Mouse (Mus musculus) G1E (cell line): ENCODE data around the gene Zfp689. TPM values are rescaled to one million over a fixed set of nuclear protein-coding genes. Genes with fewer than 3 reads are reported as not detected.

Source experiments
- ATAC-seq: 2 replicates; pipeline ENCODE4 v1.8.0; 2016; ENCODE audit warnings: mild to moderate bottlenecking; ENCODE audit not compliant: insufficient number of reproducible peaks, poor library complexity, low FRiP score, severe bottlenecking; ENCODE audit errors: extremely low read depth
- DNase-seq: peaks from one replicate; pipeline ENCODE4 v3.0.0; 2012; ENCODE audit warnings: low spot score
- H3K27me3 ChIP-seq: 2 replicates; pipeline ENCODE4 v1.6.1; 2012; ENCODE audit warnings: mild to moderate bottlenecking, low read length, inconsistent platforms; ENCODE audit not compliant: insufficient read depth
- H3K36me3 ChIP-seq: replicated peaks from 2 replicates; pipeline ENCODE3; 2012; ENCODE audit warnings: mild to moderate bottlenecking, inconsistent platforms
- H3K4me1 ChIP-seq: 2 replicates; pipeline ENCODE4 v1.6.1; 2012; ENCODE audit warnings: low read depth, low read length, inconsistent platforms, mixed read lengths; ENCODE audit not compliant: insufficient read depth
- H3K4me3 ChIP-seq: 2 replicates; pipeline ENCODE4 v1.5.1; 2012; ENCODE audit warnings: low read depth, mild to moderate bottlenecking, inconsistent platforms, low read length, moderate library complexity, mixed read lengths
- H3K9me3 ChIP-seq: replicated peaks from 2 replicates; pipeline ENCODE4 v1.6.1; 2012; ENCODE audit warnings: inconsistent platforms
- CTCF ChIP-seq: IDR thresholded peaks from 2 replicates; pipeline ENCODE4 v1.5.1; 2012; ENCODE audit warnings: low read depth, low read length, inconsistent platforms, mixed read lengths
- GATA1 ChIP-seq: IDR thresholded peaks from 2 replicates; pipeline ENCODE4 v1.6.1; 2012; ENCODE audit warnings: borderline replicate concordance, low read length, inconsistent platforms, mixed read lengths
- GATA2 ChIP-seq: IDR thresholded peaks from 2 replicates; pipeline ENCODE4 v1.6.1; 2012; ENCODE audit warnings: low read depth, low read length, inconsistent platforms, borderline replicate concordance
- POLR2AphosphoS5 ChIP-seq: IDR thresholded peaks from 2 replicates; pipeline ENCODE4 v1.6.1; 2012; ENCODE audit warnings: low read depth, low read length, inconsistent platforms; ENCODE audit not compliant: insufficient replicate concordance
- TAL1 ChIP-seq: conservative IDR thresholded peaks from 2 replicates; pipeline ENCODE4 v1.6.1; 2012; ENCODE audit warnings: low read depth, low read length, inconsistent platforms, mixed read lengths
- polyA plus RNA-seq: library from polyadenylated mRNA; stranded (reverse); fragments of >175 nt; gene quantifications from 2 replicates; pipeline ENCODE4 v1.2.3, GENCODE M21; 2012
- total RNA-seq, 2 experiments: library from RNA; stranded (forward) in 1 of 2; stranded (reverse) in 1 of 2; fragments of 200-1000 nt in 1 of 2; fragments of >200 nt in 1 of 2; fragmentation: Nextera tagmentation in 1 of 2; gene quantifications; 2 replicates each; pipeline ENCODE4 v1.2.3; 2014 to 2017

The Zfp689 gene
- total and polyA plus RNA-seq, 3 experiments: 2.0 to 16.7 (median 7.1) TPM

DNA sequence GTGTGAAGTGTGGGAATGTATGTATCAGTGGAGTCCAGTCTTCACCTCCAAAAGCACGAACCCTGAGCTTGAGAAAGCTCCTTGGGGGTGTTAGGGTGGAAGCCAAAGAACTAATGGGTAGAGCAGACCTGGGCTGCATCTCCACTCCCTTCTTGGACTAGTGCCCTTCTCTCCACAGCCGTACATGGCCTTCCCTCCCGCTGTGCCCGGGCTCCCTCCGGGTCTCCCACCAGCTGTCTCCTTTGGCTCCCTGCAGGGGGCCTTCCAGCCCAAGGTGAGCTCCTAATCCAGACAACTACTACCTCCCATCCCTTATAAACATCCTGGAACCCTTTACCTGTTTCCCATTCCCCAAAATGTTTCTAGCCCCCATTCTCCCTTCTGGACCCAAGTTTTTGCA lies 36.5 kb upstream of the Zfp689 start:
- DNase-seq (no peak), ATAC-seq (no peak)
- no peak for TF ChIP-seq GATA2
- TF ChIP-seq TAL1: no peak
- TF ChIP-seq CTCF: no peak
- TF ChIP-seq GATA1: no peak
- TF ChIP-seq POLR2AphosphoS5: no peak
- H3K27me3 ChIP-seq: no peaks in the 10 kb centered on the region
- no peak overlapping the region for H3K4me3 ChIP-seq
- no peaks in the 10 kb centered on the region for H3K9me3 ChIP-seq
- peaks cover 98% of the 10 kb centered on the region for H3K36me3 ChIP-seq
- H3K4me1 ChIP-seq: peaks cover 56% of the 10 kb centered on the region

GRCm38 (mm10) chr7:127480321-127480720 lies 31.4 kb upstream of the Zfp689 start:
- ATAC-seq (no peak), DNase-seq (peak; percentile 54)
- TF ChIP-seq POLR2AphosphoS5 (no peak), TAL1 (no peak)
- peak overlapping the region; percentile 94 for H3K4me3 ChIP-seq
- no peaks in the 10 kb centered on the region for H3K27me3 ChIP-seq
- peaks cover 69% of the 10 kb centered on the region for H3K4me1 ChIP-seq
- no peaks in the 10 kb centered on the region for H3K9me3 ChIP-seq
- peaks cover 79% of the 10 kb centered on the region for H3K36me3 ChIP-seq

- Histone ChIP-seq H3K36me3 (peaks cover 79% of the 10 kb centered on the region), H3K27me3 (no peaks in the 10 kb centered on the region), H3K4me3 (peak overlapping the region; percentile 94), H3K4me1 (peaks cover 67% of the 10 kb centered on the region), H3K9me3 (no peaks in the 10 kb centered on the region)
- ATAC-seq: no peak
- no peak for TF ChIP-seq TAL1
- TF ChIP-seq GATA1: no peak
- no peak for TF ChIP-seq CTCF
- TF ChIP-seq GATA2: no peak
- no peak for TF ChIP-seq POLR2AphosphoS5
- peak; percentile 33 for DNase-seq
Measured at GRCm38 (mm10) chr7:127479318-127480225, 30.6 kb upstream of the Zfp689 start.

GRCm38 (mm10) chr7:127478635-127479317 lies 29.8 kb upstream of the Zfp689 start, which contains the start of gene Fbrs:
Fbrs (plus strand) TSS chr7:127479199.
- Histone ChIP-seq H3K36me3 (peaks cover 79% of the 10 kb centered on the region), H3K4me1 (peaks cover 67% of the 10 kb centered on the region)
- ATAC-seq: no peak

GRCm38 (mm10) chr7:127477687-127478634 lies 29.0 kb upstream of the Zfp689 start:
- H3K27me3 ChIP-seq: no peaks in the 10 kb centered on the region
- H3K36me3 ChIP-seq: peaks cover 79% of the 10 kb centered on the region
- TF ChIP-seq POLR2AphosphoS5 (peak; percentile 22; the same call in 1 of the 2 replicates), CTCF (no peak)
- peak; percentile 89 for ATAC-seq
- no peaks in the 10 kb centered on the region for H3K9me3 ChIP-seq
- peaks cover 66% of the 10 kb centered on the region for H3K4me1 ChIP-seq
- peak; percentile 91 for DNase-seq
- H3K4me3 ChIP-seq: peak overlapping the region; percentile 94

More at GRCm38 (mm10) chr7:127478635-127479317, 29.8 kb upstream of the Zfp689 start, which contains the start of gene Fbrs:
- peak; percentile 70 for DNase-seq
- H3K9me3 ChIP-seq: no peaks in the 10 kb centered on the region
- peak within 1 kb of the TSS; percentile 94 for H3K4me3 ChIP-seq
- TF ChIP-seq CTCF: no peak
- TF ChIP-seq GATA2: no peak
- TF ChIP-seq POLR2AphosphoS5: no peak
- TF ChIP-seq GATA1: no peak
- TF ChIP-seq TAL1: no peak
- no peaks in the 10 kb centered on the region for H3K27me3 ChIP-seq

DNA sequence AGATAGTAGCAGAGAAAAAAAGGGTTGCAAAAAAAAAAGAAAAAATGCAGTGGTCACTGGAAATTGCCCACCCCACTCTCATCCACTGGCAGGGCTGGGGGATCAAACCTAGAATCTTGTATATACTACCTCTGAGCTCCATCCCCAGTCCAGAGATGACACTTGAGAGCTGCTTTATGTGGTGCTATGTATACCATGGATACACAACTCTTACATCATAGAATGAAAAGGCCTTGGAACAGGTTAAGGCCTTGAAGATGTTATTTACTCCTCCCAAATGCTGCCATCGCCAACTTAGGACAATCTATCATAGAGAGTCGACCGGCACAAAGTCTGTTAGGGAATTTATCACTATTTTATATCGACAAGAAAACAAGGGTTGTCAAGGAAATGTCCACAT lies 27.9 kb upstream of the Zfp689 start:
- Histone ChIP-seq H3K36me3 (peaks cover 74% of the 10 kb centered on the region), H3K9me3 (no peaks in the 10 kb centered on the region), H3K27me3 (no peaks in the 10 kb centered on the region), H3K4me1 (peaks cover 66% of the 10 kb centered on the region), H3K4me3 (peak overlapping the region; percentile 94)
- no peak for TF ChIP-seq TAL1
- TF ChIP-seq GATA2: no peak
- no peak for TF ChIP-seq CTCF
- no peak for TF ChIP-seq GATA1
- no peak for TF ChIP-seq POLR2AphosphoS5
- no peak for DNase-seq
- ATAC-seq: no peak
